ENCODE assay signal across 25 mouse cellular contexts in the genomic region with DNA sequence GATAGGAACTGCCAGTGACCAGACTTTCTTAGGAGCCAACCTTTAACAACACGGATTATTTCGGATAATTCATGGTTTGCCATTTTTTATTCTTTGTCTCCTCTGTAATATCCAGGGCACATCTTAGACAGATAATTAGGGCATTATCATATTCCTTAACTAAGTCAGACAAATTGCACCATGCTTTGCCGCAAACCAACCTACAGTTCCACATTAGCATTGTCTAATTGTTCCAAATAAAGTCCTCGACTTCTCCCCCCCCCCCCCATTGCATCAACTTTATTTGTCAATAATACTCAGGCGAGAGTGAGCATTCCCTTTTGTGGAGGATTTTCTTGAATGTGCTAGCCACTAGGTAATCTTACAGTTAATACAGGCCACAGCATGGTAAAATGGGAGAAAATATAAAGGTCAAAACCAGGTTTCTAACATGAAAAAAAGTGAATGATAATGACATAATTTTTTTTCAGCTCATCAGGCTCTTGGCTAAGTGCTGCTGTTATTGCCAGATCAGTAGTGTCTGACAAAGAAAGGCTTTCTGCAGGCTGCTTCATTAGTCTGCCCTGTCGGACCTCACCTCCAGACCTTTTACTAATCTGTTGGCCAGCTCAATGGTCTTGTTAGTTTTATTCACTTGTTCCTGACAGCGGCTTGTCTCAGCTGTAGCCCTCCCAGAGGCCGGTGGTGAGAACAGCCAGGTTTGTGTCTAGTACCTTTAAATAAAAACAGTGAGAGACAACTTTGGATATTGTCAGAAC.
DNase-seq lines count a peak whose midpoint lies in the region; ATAC-seq lines count a peak whose summit lies in the region.
"Had no signal": no experiment of that assay in that cellular context is flagged by ENCODE, and none has a peak within 500 bp of the region (broad histone marks: within the 10 kb centered on the region; RNA-seq: fewer than 3 reads in every experiment).

No protein-coding gene starts in this region.

- 61% methylated on average over 8 of the region's 8 CpGs for WGBS in limb, embryonic 11.5 days
- WGBS in limb, embryonic 10.5 days, result 72% methylated on average over 8 of the region's 8 CpGs
- WGBS in forebrain, embryonic 14.5 days, result 6% methylated on average over 8 of the region's 8 CpGs
- WGBS in hindbrain, embryonic 10.5 days, result 57% methylated on average over 8 of the region's 8 CpGs

- no peak for ATAC-seq in limb, embryonic 11.5 days (ENCODE audit: insufficient number of reproducible peaks, low FRiP score, low TSS enrichment, low read depth)
- ATAC-seq in forebrain, embryonic 14.5 days, result no peak; the same call in 1 of the 2 replicates
- ATAC-seq: activated CD4-positive, CD25-positive, alpha-beta regulatory T cell, adult 4 months; hindbrain, embryonic 16.5 days; intestine, embryonic 15.5 days had no signal

- H3K4me2 ChIP-seq in limb, embryonic 11.5 days (ENCODE audit: low read depth, severe bottlenecking), result no peak overlapping the region
- no peak overlapping the region for H3K4me2 ChIP-seq in forebrain, embryonic 14.5 days (ENCODE audit: low read length)
- H3K4me2 ChIP-seq: intestine, embryonic 15.5 days; limb, embryonic 15.5 days; lung, embryonic 14.5 days; neural tube, embryonic 15.5 days had no signal

- no peak overlapping the region for H3K9ac ChIP-seq in limb, embryonic 11.5 days (ENCODE audit: low read length)
- H3K9ac ChIP-seq in forebrain, embryonic 14.5 days (ENCODE audit: low read length), result 0 out of 2 replicates have a peak overlapping the region, but pooled peaks have one; percentile 6
- H3K9ac ChIP-seq: intestine, embryonic 15.5 days; limb, embryonic 15.5 days; liver, embryonic 14.5 days; lung, embryonic 14.5 days had no signal

- peaks cover 11% of the 10 kb centered on the region for H3K4me1 ChIP-seq in limb, embryonic 11.5 days (ENCODE audit: control insufficient read depth, insufficient read depth, low read length)
- peaks cover 42% of the 10 kb centered on the region for H3K4me1 ChIP-seq in limb, embryonic 10.5 days
- H3K4me1 ChIP-seq in forebrain, embryonic 14.5 days (ENCODE audit: control insufficient read depth, insufficient read depth, low read length), result peaks cover 25% of the 10 kb centered on the region
- peaks cover 19% of the 10 kb centered on the region for H3K4me1 ChIP-seq in hindbrain, embryonic 10.5 days (replicated peaks)

- no peak overlapping the region for H3K27ac ChIP-seq in limb, embryonic 11.5 days (replicated peaks; ENCODE audit: low read depth, low read length)
- no peak overlapping the region; the same call in 1 of the 2 replicates for H3K27ac ChIP-seq in limb, embryonic 10.5 days
- H3K27ac ChIP-seq in forebrain, embryonic 14.5 days (ENCODE audit: low read depth, low read length), result no peak overlapping the region; the same call in 1 of the 2 replicates
- no peak overlapping the region for H3K27ac ChIP-seq in hindbrain, embryonic 10.5 days
- H3K27ac ChIP-seq: layer of hippocampus, adult 2 months; liver, embryonic 14.5 days; neural tube, embryonic 15.5 days had no signal

- no peaks in the 10 kb centered on the region for H3K36me3 ChIP-seq in limb, embryonic 11.5 days (ENCODE audit: control insufficient read depth, insufficient read depth, low read length)
- H3K36me3 ChIP-seq in limb, embryonic 10.5 days, result no peaks in the 10 kb centered on the region
- no peaks in the 10 kb centered on the region for H3K36me3 ChIP-seq in forebrain, embryonic 14.5 days (ENCODE audit: control insufficient read depth, insufficient read depth, low read length)
- H3K36me3 ChIP-seq in hindbrain, embryonic 10.5 days, result no peaks in the 10 kb centered on the region
- H3K36me3 ChIP-seq: G1E; heart, embryonic 10.5 days; intestine, embryonic 15.5 days; limb, embryonic 15.5 days; neural tube, embryonic 15.5 days had no signal

- peak; percentile 23 for DNase-seq in limb, embryonic 11.5 days (ENCODE audit: low spot score)
- DNase-seq in limb, embryonic 10.5 days (ENCODE audit: low spot score), result no peak
- DNase-seq in embryo, embryonic 11 days, result peak; percentile 24
- peak; percentile 56 for DNase-seq in forebrain, embryonic 14.5 days (ENCODE audit: low spot score)
- peak; percentile 75 for DNase-seq in retina, postnatal 1 day
- DNase-seq in left cerebral cortex, adult 11 months (ENCODE audit: low spot score), result no peak
- no peak for DNase-seq in hindbrain, embryonic 10.5 days (ENCODE audit: low spot score)
- DNase-seq: adrenal gland, adult 8-10 months; B cell, adult 2 months; cerebellum, adult 18-20 months; cerebellum, postnatal 25 days; gastrocnemius, postnatal 36 days; kidney, postnatal 25 days; right cerebral cortex, postnatal 4 days; thymus, postnatal 14 days had no signal

- no peaks in the 10 kb centered on the region for H3K9me3 ChIP-seq in limb, embryonic 11.5 days (ENCODE audit: control insufficient read depth, low read length)
- H3K9me3 ChIP-seq in limb, embryonic 10.5 days (replicated peaks), result no peaks in the 10 kb centered on the region
- 0 out of 2 replicates have a peak, but pooled peaks cover 3% of the 10 kb centered on the region for H3K9me3 ChIP-seq in forebrain, embryonic 14.5 days (replicated peaks; ENCODE audit: control insufficient read depth, low read length)
- no peaks in the 10 kb centered on the region for H3K9me3 ChIP-seq in hindbrain, embryonic 10.5 days
- H3K9me3 ChIP-seq: heart, embryonic 10.5 days; intestine, embryonic 15.5 days; limb, embryonic 15.5 days; neural tube, embryonic 15.5 days had no signal

- H3K27me3 ChIP-seq in limb, embryonic 11.5 days (ENCODE audit: control insufficient read depth, insufficient read depth, low read length), result no peaks in the 10 kb centered on the region
- H3K27me3 ChIP-seq in limb, embryonic 10.5 days (ENCODE audit: low read depth, poor library complexity, severe bottlenecking), result 0 out of 2 replicates have a peak, but pooled peaks cover 3% of the 10 kb centered on the region
- no peaks in the 10 kb centered on the region for H3K27me3 ChIP-seq in forebrain, embryonic 14.5 days (replicated peaks; ENCODE audit: control insufficient read depth, insufficient read depth, low read length)
- H3K27me3 ChIP-seq in hindbrain, embryonic 10.5 days (ENCODE audit: insufficient read depth, poor library complexity, severe bottlenecking), result peaks cover 13% of the 10 kb centered on the region; the same call in 1 of the 2 replicates
- H3K27me3 ChIP-seq: intestine, embryonic 15.5 days; limb, embryonic 15.5 days; neural tube, embryonic 15.5 days had no signal

- H3K4me3 ChIP-seq in limb, embryonic 11.5 days (ENCODE audit: low read depth, low read length), result no peak overlapping the region
- H3K4me3 ChIP-seq in limb, embryonic 10.5 days, result no peak overlapping the region
- H3K4me3 ChIP-seq in forebrain, embryonic 14.5 days (ENCODE audit: low read depth, low read length), result no peak overlapping the region
- no peak overlapping the region for H3K4me3 ChIP-seq in hindbrain, embryonic 10.5 days
- H3K4me3 ChIP-seq: heart, embryonic 10.5 days; intestine, embryonic 15.5 days; layer of hippocampus, adult 2 months; limb, embryonic 15.5 days; neural tube, embryonic 15.5 days had no signal

Comparison
In these comparisons a context has a peak if more than half of its experiments do, and no peak if none do; other contexts are left out.
1. DNase-seq: peak in limb, embryonic 11.5 days (single experiment), embryo, embryonic 11 days (single experiment), forebrain, embryonic 14.5 days (single experiment) and retina, postnatal 1 day (single experiment); none in limb, embryonic 10.5 days (single experiment), left cerebral cortex, adult 11 months (single experiment) and hindbrain, embryonic 10.5 days (single experiment).